Mouse (Mus musculus) heart, embryonic 11.5 days (tissue): ENCODE results near the gene Gm9903. TPM values are rescaled to one million over a fixed set of nuclear protein-coding genes. Genes with fewer than 3 reads are reported as not detected.

ENCODE experiments used
- ATAC-seq: fragments of 200-750 bp; cut with Nextera tagmentation; replicated peaks from 2 replicates; pipeline ENCODE4 v1.8.0; 2017; ENCODE audit warnings: moderate library complexity; ENCODE audit not compliant: insufficient number of reproducible peaks, low FRiP score, low TSS enrichment
- H3K27ac ChIP-seq: fragments of 300-500 bp; sonication (generic); 2 replicates; pipeline ENCODE4 v1.5.1; 2014; ENCODE audit warnings: mild to moderate bottlenecking, low read depth, low read length
- H3K27me3 ChIP-seq: fragments of 300-500 bp; sonication (generic); 2 replicates; pipeline ENCODE4 v1.6.1; 2014; ENCODE audit warnings: mild to moderate bottlenecking, low read length, mixed read lengths; ENCODE audit not compliant: control insufficient read depth, insufficient read depth
- H3K36me3 ChIP-seq: fragments of 300-500 bp; sonication (generic); 2 replicates; pipeline ENCODE4 v1.6.1; 2014; ENCODE audit warnings: mild to moderate bottlenecking, low read length, moderate library complexity, mixed read lengths; ENCODE audit not compliant: control insufficient read depth, insufficient read depth
- H3K4me1 ChIP-seq: fragments of 300-500 bp; sonication (generic); 2 replicates; pipeline ENCODE4 v1.6.1; 2014; ENCODE audit warnings: low read length; ENCODE audit not compliant: control insufficient read depth, insufficient read depth
- H3K4me2 ChIP-seq: fragments of 300-500 bp; sonication (generic); 2 replicates; pipeline ENCODE4 v1.6.1; 2014; ENCODE audit warnings: mild to moderate bottlenecking, moderate library complexity
- H3K4me3 ChIP-seq: fragments of 300-500 bp; sonication (generic); 2 replicates; pipeline ENCODE4 v1.5.1; 2014; ENCODE audit warnings: low read depth, low read length
- H3K9ac ChIP-seq: fragments of 300-500 bp; sonication (generic); 2 replicates; pipeline ENCODE4 v1.6.1; 2014; ENCODE audit warnings: mild to moderate bottlenecking, low read depth, low read length, moderate library complexity
- H3K9me3 ChIP-seq: fragments of 300-500 bp; sonication (generic); replicated peaks from 2 replicates; pipeline ENCODE4 v1.6.1; 2016; ENCODE audit warnings: low read length; ENCODE audit not compliant: control insufficient read depth
- WGBS: fragments of 180-500 bp; shearing (Covaris S2); extraction: QIAGEN DNeasy Blood & Tissue Kit; methylation state at CpG from one replicate; pipeline ENCODE4 v1.1.7; 2014; ENCODE audit not compliant: insufficient replicate concordance; 5-methylcytosine and 5-hydroxymethylcytosine counted together
- polyA plus RNA-seq: library from polyadenylated mRNA; unstranded; fragments of >200 nt; fragmentation: Nextera tagmentation; extraction: Ambion mirVana; gene quantifications from 2 replicates; pipeline ENCODE4 v1.2.1, GENCODE M21; 2014

Gm9903 gene
- polyA plus RNA-seq: 1.5 and 2.0 TPM in 2 replicates

- Histone ChIP-seq H3K9ac (peak within 1 kb of the TSS; percentile 88), H3K4me2 (peak within 1 kb of the TSS; percentile 63), H3K4me3 (peak within 1 kb of the TSS; percentile 89), H3K9me3 (no peaks in the 10 kb centered on the region), H3K27ac (peak within 1 kb of the TSS; percentile 92), H3K36me3 (no peaks in the 10 kb centered on the region), H3K4me1 (peaks cover 14% of the 10 kb centered on the region), H3K27me3 (no peaks in the 10 kb centered on the region)
- WGBS: under 1% methylated on average over 86 of the region's 99 CpGs
- ATAC-seq: peak; percentile 94
Measured at GRCm38 (mm10) chr5:33629301-33629987, at the start of gene Gm9903, which contains the start of gene Fam53a. Gene Gm9903, plus strand, starts transcription at chr5:33629925. Gene Fam53a, minus strand, starts transcription at chr5:33629635.

GRCm38 (mm10) chr5:33580336-33580735 lies 49.4 kb upstream of the Gm9903 start:
- no peaks in the 10 kb centered on the region for H3K36me3 ChIP-seq
- H3K9me3 ChIP-seq: no peaks in the 10 kb centered on the region
- no peak overlapping the region for H3K9ac ChIP-seq
- H3K4me3 ChIP-seq: no peak overlapping the region
- 70% methylated on average over 1 of the region's 1 CpGs for WGBS
- no peak overlapping the region for H3K4me2 ChIP-seq
- no peak for ATAC-seq
- peaks cover 4% of the 10 kb centered on the region; the same call in 1 of the 2 replicates for H3K27me3 ChIP-seq
- H3K27ac ChIP-seq: no peak overlapping the region
- H3K4me1 ChIP-seq: no peaks in the 10 kb centered on the region; the same call in 1 of the 2 replicates

GRCm38 (mm10) chr5:33587498-33588058 lies 42.1 kb upstream of the Gm9903 start:
- 77% methylated on average over 18 of the region's 18 CpGs for WGBS
- peaks cover 6% of the 10 kb centered on the region for H3K27me3 ChIP-seq
- H3K4me2 ChIP-seq: no peak overlapping the region
- no peaks in the 10 kb centered on the region; the same call in 1 of the 2 replicates for H3K4me1 ChIP-seq
- ATAC-seq: no peak
- no peak overlapping the region for H3K9ac ChIP-seq
- no peak overlapping the region for H3K27ac ChIP-seq
- no peaks in the 10 kb centered on the region for H3K36me3 ChIP-seq
- H3K4me3 ChIP-seq: no peak overlapping the region
- no peaks in the 10 kb centered on the region for H3K9me3 ChIP-seq

- Histone ChIP-seq H3K27me3 (peaks cover 6% of the 10 kb centered on the region), H3K9me3 (no peaks in the 10 kb centered on the region), H3K36me3 (no peaks in the 10 kb centered on the region), H3K9ac (no peak overlapping the region), H3K4me3 (no peak overlapping the region), H3K4me2 (no peak overlapping the region), H3K4me1 (no peaks in the 10 kb centered on the region; the same call in 1 of the 2 replicates), H3K27ac (no peak overlapping the region)
- WGBS: 67% methylated on average over 3 of the region's 3 CpGs
- ATAC-seq: no peak
Measured at GRCm38 (mm10) chr5:33588066-33588465, 41.7 kb upstream of the Gm9903 start.

GRCm38 (mm10) chr5:33589221-33589888 lies 40.4 kb upstream of the Gm9903 start:
- H3K9ac ChIP-seq: no peak overlapping the region
- H3K27ac ChIP-seq: no peak overlapping the region
- H3K4me3 ChIP-seq: no peak overlapping the region
- peaks cover 6% of the 10 kb centered on the region for H3K27me3 ChIP-seq
- 68% methylated on average over 5 of the region's 5 CpGs for WGBS
- no peaks in the 10 kb centered on the region for H3K9me3 ChIP-seq
- no peaks in the 10 kb centered on the region for H3K36me3 ChIP-seq
- H3K4me1 ChIP-seq: no peaks in the 10 kb centered on the region
- H3K4me2 ChIP-seq: no peak overlapping the region
- ATAC-seq: no peak

- H3K27me3 ChIP-seq: peaks cover 2% of the 10 kb centered on the region; the same call in 1 of the 2 replicates
- H3K4me2 ChIP-seq: no peak overlapping the region
- no peaks in the 10 kb centered on the region for H3K9me3 ChIP-seq
- H3K36me3 ChIP-seq: no peaks in the 10 kb centered on the region
- H3K27ac ChIP-seq: no peak overlapping the region
- no peak for ATAC-seq
- 33% methylated on average over 2 of the region's 2 CpGs for WGBS
- H3K9ac ChIP-seq: no peak overlapping the region
- H3K4me1 ChIP-seq: no peaks in the 10 kb centered on the region
- H3K4me3 ChIP-seq: no peak overlapping the region
Measured at GRCm38 (mm10) chr5:33593620-33594019, 36.1 kb upstream of the Gm9903 start.

- no peak for ATAC-seq
- Histone ChIP-seq H3K27me3 (no peaks in the 10 kb centered on the region), H3K27ac (no peak overlapping the region), H3K4me2 (no peak overlapping the region), H3K9ac (no peak overlapping the region), H3K9me3 (no peaks in the 10 kb centered on the region), H3K36me3 (peaks cover 25% of the 10 kb centered on the region), H3K4me3 (no peak overlapping the region), H3K4me1 (no peaks in the 10 kb centered on the region)
- WGBS: 85% methylated on average over 5 of the region's 5 CpGs
Measured at GRCm38 (mm10) chr5:33605314-33605713, 24.4 kb upstream of the Gm9903 start.

- 0 out of 2 replicates have a peak overlapping the region, but pooled peaks have one; percentile 22 for H3K27ac ChIP-seq
- H3K4me3 ChIP-seq: no peak overlapping the region
- H3K9ac ChIP-seq: no peak overlapping the region
- no peaks in the 10 kb centered on the region for H3K27me3 ChIP-seq
- 78% methylated on average over 7 of the region's 7 CpGs for WGBS
- no peaks in the 10 kb centered on the region for H3K4me1 ChIP-seq
- H3K9me3 ChIP-seq: no peaks in the 10 kb centered on the region
- ATAC-seq: no peak
- H3K4me2 ChIP-seq: no peak overlapping the region
- H3K36me3 ChIP-seq: peaks cover 25% of the 10 kb centered on the region
Measured at GRCm38 (mm10) chr5:33606631-33607030, 23.1 kb upstream of the Gm9903 start.
